Mouse (Mus musculus) cerebellum, postnatal 36 days (tissue): ENCODE measurements around the gene Ralgds.

Source experiments
- DNase-seq, 2 experiments: peaks; one replicate each; pipeline ENCODE4 v3.0.0; 2021 to 2022; ENCODE audit warnings: mixed read lengths in 2 of 2

Ralgds gene

DNA sequence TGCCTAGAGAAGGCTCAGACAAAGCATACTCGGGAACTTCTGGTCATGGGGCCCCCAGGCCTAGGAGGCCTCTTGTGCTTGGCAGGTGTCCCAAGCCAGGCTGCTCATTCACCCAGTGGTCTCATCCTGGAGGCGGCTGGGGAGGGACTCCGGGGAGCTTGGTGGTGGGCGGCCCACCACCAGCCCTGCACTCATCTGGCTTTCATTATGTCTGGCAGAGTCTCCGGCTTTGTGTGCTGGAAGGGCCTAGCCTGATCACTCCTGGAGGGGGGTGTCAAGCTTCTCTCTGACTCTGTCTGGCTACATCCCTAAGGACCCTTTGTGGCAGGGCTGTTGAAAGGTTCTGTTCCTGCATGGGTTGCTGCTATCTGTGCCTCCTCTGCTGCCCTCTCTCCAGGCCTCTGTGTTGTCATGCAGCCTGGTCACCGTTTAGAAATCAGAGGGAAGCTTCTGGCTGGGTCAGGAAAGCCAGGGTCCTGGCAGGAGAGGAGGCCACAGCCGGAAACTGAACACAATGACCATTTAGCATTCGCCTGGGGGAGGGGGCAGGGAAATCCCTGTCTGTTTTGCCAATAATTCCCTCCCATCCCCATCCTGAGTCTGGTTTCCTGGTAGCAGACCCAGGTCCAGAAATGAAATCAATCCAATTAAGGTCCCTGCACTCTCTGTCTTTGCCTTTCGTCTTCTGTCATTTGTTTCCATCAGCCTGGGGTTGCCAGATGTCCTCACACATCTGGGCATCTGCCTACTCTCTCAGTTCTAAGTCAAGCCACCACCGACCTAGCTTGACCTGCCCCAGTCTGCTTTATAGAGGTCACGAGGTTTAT is 21.7 kb downstream of the Ralgds start:
- DNase-seq = no peak

DNA sequence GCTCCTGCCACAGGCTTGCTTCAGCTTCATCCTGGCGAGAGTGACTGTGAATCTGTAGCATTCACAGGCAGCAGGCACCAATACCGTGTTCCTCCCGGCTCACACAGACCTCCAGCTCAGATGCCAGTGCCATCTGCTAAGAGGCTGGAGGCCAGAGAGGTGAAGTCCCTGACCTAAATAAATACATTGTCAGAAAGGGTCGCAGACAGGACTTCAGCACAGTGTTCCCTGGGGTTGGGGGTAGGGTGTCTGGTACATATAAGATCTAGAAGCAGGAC is 22.3 kb downstream of the Ralgds start:
- DNase-seq = peak; percentile 78 to 79

DNA sequence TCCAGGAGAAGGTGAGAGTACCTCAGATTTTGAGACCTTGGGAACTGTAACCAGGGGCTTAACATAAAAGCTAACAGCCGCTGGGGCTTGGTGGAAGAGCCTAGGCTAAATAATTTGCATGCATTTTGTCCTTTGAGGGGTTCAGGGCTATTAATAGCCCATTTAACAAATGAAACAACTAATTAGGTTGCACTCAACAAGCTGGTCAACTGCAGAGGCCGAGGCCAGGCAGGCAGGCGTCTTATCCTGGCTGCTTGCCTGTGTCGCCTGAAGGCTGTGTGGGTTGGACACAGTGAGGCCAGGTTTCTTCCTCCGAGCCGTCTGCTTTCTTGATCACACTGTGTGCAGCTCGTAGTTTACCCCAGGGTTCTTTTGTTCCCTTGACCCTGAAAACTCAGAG is 22.7 kb downstream of the Ralgds start:
- DNase-seq = peak; percentile 83

DNA sequence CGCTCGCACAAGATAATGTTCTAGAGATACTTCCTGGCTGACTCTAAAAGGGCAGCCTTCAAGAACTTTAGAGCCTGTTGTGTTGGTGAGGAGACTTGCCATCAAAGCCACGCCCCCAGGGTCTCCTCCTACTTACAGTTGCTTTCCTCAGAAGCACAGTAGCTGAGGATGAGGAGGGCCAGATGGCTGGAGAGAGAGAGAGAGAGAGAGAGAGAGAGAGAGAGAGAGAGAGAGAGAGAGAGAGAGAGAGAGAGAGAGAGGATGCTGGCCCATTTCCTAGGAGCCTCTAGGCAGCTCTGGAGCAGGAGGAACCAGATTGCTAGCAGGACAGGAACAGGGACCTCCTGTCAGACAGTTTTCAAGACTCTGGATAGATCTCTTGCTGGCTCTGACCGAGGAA is 23.2 kb downstream of the Ralgds start:
- DNase-seq = peak in 1 of 2 experiments; percentile 37

DNA sequence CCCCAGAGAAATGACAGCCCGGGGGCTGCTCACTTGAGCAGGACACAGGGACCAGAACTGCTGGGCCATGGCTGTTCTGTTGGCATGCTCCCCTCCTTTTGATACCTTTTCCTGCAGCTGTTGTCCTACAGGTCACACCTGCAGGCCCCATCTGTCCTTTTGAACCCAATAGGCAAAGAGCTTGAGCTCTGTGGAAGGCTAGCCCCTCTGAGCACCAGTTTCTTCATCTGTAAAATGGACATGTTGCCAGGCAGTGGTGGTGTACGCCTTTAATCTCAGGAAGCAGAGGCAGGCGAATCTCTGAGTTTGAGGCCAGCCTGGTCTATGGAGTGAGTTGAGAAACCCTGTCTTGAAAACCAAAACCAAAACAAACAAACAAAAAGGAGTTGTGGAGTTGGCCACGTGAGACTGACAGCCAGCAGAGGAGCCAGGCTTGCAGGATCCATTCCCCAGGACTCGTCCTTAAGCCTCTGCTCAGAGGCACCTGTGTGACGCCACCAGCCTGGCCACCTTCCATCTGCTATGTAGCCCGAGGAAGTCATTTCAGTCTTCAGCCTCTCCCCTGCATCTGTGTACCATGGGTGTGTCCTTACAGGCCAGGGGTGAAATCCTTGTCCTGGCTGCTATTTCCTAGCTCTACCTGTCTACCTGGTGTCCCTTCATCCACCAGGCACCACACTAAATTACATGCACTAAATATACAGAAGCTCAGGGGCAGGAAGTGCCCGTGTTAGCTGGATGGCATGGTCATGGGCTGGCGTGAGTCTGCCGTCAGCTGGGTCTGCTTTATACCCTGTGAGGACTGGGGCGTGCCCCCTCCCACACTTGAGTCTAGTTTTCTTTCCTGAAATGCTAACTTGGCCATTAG is 24.1 kb downstream of the Ralgds start:
- peak in 1 of 2 experiments; percentile 46 for DNase-seq

DNA sequence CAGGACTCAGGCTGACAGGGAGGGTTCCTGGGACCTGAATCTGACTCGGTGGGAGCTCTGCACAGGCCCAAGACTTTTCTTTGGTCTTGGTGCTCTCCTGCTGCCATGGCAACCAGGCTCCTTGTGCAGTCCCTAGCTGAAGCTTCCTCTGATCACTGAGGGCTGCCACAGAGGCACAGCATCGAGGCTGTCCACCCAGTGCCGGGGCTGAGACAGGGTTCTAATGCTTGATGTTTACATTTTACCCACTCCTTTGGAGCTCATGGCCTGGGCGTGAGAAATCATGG is 24.7 kb downstream of the Ralgds start:
- DNase-seq = no peak

DNA sequence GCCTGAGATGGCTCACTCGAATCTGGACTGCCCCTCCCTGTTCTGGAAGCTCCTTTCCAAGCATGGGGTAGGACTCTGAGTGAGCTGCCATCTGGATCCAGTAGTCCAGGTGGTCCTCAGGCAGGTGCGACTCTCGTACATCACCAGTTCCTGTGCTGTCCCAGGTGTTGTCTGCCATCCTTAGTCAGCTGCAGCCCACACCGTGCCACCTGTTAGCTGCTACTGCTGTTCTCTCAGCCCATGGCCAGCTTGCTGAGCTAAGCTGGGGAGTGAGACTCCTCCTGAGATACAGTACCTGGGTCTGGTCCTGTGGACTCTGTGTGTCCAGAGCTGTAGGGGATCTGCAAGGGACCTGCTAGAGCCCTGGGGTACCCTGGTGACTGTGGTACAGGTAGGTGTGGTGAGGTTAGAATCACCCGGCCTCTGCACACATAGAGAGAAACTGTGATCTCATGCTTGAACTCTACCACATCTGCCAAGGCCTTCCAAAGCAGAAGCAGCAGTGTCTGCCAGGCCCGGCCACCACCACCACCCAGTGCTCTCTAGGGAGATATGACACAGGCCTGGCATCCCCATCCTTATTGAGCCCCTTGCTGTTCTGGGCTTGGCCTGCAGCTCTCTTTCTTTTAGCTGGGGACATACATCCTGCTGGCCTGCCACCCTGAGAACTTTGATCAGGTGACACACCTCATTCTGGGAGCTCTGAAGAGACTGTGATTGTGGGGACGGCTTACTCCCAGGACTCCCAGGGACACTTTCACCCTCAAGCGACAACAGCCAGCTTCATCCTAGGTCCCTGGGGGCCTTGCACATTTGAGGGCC is 25.3 kb downstream of the Ralgds start:
- DNase-seq = no peak

DNA sequence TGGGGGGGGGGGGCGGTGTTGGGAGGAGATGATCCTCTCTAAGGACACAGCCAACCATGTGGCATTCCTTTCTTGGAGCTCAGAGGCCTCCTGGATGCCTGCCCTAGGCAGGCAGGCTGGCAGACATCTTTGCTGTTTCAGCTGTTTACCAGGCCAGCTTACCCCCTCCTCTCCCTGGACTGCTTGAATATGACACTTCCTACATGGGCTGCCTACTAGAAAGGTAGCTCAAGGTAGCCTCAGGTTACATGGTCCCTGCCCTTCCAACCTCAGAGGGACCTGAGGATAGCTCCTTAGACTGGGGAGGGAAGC is 25.8 kb downstream of the Ralgds start:
- peak in 1 of 2 experiments; percentile 37 for DNase-seq

DNA sequence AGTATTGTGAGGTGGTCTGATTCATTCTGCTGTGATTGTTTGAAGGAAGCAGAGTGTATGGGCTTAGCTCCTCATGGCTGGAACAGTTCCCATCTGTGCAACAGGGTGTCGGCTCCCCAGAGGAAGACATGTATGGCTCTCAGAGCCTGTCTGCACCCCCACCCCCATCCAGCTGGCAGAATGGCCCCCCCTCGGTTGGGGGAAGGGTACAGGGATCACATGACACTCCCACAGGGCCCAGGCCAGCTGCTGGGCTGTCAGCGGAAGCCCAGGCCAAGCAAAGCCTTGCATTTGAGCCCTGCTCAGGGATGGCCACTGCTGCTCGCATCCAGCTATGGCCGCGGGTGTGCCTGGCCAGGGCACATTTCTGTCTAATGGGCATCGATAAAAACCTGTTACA is 26.3 kb downstream of the Ralgds start:
- peak in 1 of 2 experiments; percentile 40 for DNase-seq

DNA sequence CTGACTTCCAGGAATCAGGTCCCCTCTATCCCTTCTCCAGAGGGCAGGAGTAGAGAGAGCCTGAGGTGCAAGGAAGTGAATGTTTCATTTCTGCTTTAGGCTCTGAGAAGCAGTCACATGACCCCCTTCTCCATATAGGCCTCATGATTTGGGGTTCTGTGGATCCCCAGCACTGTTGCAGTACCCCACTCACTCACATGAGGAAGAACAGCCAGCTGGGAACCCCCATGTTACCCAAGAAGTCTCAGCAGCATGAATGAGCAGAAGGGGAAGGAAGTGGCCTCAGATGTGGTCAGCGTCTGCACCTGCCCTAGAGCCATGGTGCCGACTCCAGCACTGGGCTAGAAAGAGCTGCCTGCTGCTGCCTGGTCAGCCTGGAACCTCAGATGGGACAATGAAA is 27.0 kb downstream of the Ralgds start:
- no peak for DNase-seq

DNA sequence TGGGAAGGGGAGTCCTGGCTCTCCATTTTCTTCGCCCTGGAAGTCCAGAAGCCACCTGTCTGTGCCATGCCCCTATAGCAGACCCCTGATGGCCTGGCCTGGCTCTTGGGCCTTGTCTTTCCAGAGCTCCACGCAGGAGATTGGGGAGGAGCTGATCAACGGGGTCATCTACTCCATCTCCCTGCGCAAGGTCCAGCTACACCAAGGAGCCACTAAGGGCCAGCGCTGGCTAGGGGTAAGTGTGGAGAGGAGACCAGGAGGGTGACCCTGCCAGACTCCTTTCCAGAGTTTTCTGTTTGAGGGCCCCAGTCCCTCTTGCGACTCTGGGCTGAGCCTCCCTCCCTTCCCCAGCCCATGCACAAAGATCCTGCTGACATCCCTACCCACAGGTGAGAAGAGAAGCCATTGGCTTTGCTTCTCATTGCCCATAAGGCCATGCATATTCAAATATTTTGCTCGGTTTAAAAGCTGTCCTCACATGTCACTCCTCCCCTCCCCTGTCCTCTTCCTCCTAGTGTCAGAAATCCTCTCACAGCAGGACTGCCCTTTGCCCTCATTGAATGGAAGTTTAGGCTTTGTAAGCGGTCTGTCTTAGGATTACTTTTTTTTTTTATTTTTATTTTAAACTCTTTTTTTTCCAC is 27.8 kb downstream of the Ralgds start:
- no peak for DNase-seq

DNA sequence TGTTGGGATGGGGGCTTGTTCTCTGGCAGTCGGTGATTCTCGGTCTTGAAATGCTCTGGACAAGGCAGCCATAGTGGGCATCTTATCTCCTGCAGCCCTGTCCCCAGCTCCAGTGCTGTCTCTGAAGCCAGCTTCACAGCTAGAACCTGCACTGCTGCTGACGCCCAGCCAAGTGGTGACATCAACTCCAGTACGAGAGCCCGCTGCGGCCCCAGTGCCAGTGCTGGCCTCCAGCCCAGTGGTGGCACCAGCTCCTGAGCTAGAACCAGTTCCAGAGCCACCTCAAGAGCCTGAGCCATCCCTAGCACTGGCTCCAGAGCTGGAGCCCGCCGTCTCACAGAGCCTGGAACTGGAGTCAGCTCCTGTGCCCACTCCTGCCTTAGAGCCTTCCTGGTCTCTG is 31.0 kb downstream of the Ralgds start:
- DNase-seq = peak; percentile 96

DNA sequence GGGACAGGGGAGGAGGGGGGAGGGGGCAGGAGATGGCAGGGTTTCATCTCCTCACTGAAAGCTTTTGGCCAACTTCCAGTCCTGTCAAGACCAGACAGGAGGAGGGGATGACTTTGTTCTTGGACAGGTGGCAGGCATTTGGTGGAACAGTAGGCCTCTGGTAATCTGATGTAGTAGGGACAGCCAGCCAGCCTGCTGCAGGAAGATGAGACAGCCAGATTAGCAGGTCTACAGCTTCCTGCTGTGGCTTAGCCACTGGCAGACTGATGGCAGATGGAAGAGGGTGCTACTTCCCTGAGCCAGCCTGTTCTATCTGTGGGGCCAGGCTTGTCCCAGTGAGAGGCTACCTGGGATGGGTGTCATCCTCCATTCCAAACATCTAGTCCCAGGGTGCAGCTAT is 33.1 kb downstream of the Ralgds start:
- peak; percentile 64 to 71 for DNase-seq

DNA sequence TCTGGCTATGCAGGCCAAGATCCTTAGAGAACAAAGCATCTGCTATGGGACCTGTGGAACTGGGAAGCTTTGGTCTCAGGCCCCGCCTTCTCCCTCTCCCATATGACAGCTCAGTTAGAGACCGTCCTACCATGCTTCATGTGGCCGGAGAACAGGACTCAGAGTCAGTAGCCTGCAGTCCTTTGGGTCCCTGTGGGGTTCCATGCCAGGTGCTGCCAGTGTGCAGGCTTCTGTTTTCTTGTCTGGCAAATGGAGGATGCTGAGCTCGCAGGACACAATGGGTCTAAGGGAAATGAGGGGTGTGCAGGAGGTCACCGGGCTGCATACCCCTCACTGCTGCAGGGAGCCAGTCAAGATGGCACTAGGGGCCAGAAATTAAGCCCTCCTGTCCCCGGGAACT is 33.6 kb downstream of the Ralgds start:
- DNase-seq = no peak

DNA sequence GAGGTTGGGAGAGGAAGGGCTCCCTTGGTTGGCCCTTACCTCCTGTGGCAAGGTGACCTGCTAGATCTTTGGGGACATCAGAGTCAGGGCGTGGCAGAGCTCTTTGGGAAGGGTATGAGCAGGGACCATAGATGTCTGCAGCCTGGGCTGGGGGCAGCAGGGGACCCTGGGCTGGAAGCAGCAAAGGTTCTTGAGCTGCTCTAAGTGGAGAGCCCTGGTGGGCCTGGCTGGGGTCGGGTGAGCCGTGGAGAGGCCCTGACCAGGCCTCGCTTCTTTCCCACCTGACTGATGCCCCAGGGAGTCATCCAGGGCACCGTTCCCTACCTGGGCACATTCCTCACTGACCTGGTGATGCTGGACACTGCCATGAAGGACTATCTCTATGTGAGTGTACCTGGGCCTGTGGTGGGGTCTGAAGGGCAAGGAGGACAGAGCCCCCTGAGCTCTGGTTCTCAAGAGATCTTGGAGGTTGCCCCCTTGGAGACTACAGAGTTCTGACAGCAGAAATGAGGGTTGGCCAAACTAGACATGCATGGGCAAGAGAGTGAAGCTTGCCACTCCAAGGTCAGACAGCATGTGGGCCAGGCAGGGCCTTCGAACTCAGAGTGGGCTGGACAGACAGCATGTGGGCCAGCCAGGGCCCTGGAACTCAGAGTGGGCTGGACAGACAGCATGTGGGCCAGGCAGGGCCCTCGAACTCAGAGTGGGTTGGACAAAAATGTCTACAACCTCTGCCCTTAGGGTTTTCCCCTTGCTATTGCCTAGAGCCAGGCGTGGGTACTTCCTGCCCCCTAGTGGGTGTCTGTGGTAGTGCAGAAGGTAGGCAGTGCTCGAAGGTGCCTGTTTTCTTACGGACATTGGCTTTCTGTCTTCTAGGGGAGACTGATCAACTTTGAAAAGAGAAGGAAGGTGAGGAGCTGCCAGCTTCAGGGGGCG is 34.6 kb downstream of the Ralgds start:
- peak; percentile 87 to 92 for DNase-seq

DNA sequence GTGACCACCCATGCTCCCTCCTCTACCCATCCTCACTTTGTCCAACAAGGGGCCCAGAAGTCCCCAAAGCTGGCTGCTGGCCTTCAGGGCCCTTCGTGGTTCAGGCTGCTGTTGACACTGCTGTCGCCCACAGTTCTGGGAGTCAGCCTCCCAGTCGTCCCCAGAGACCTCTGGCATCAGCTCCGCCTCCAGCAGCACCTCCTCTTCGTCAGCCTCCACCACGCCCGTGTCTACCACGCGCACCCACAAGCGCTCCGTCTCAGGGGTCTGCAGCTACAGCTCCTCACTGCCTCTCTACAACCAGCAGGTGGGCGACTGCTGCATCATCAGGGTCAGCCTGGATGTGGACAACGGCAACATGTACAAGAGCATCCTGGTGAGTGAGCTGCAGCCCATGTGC is 36.2 kb downstream of the Ralgds start:
- no peak for DNase-seq

DNA sequence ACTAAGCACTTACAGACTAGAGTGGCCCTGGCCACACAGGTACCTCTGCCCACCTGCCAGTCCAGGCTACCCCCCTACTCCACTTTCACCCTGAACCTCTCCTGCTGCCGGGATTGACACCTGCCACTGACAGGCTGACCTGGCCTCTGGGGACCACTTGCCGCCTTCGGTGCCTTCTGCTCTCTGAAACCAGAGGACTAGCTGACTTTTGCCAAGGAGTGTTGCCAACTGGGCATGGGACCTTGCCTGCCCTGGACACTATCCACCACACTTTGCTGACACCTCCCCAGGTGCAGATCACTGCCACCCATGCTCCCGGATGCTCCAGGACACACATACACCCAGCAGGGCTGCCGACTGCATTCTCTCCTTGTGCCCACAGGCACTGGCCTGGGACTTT is 39.4 kb downstream of the Ralgds start:
- DNase-seq = no peak

DNA sequence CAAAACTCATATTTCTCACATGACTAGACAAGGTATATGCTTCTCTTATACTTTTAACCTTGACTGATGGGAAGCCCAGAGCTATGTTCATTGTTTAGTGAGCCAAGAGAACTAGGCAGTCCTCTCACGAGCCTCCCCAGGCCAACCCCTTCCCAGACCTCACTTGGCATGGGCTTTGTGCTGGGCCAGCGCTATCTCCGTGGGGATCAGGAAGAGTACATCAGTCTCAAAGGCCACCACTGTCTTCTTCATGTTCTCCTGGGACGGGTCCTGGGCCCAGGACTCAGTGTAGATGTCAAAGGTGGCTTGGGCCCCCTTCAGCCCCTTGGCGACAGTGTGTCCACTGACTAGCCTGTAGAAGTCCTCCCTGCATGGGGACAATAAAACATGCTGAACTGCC is 44.5 kb downstream of the Ralgds start:
- DNase-seq = no peak

DNA sequence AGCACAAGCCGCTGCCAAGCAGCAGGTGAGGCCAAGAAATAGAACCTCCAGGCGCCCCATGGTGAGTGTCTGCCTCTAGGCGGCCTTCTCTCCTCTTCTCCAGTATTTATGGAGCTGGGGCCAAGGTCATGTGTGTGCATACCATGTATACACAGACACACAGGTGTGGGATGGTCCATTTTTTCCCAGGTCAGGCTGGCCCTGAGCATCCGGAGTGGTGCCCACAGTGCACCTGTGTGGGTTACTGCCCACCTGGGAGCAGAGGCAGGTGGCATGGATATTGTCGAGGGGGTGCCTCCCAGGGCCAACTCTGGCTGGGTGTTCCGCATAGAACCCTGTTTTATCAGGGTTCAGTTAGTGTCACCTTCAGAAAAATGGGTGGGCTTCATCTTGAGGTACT is 50.4 kb downstream of the Ralgds start, which contains the start of gene Cel:
Cel (minus strand) TSS at position 101 of the 400 bp plus-strand sequence.
- no peak for DNase-seq

DNA sequence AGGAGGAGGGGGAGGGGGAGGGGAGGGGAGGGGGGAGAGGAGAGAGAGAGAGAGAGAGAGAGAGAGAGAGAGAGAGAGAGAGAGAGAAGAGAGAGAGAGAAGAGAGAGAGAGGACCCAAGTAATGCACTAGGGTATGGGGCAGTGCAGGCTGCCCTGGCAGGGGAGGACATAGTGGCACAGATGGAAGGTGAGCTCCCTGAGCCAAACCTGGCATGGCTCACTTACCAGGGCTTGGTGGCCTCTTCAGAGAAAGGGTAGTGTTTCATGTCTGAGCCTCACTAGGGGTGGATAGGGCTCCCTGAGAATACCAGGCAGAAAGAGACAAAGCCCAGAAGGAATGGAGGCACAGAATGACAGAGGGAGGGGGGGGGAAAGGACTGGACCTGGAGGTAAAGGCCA is 50.9 kb downstream of the Ralgds start:
- DNase-seq = no peak

DNA sequence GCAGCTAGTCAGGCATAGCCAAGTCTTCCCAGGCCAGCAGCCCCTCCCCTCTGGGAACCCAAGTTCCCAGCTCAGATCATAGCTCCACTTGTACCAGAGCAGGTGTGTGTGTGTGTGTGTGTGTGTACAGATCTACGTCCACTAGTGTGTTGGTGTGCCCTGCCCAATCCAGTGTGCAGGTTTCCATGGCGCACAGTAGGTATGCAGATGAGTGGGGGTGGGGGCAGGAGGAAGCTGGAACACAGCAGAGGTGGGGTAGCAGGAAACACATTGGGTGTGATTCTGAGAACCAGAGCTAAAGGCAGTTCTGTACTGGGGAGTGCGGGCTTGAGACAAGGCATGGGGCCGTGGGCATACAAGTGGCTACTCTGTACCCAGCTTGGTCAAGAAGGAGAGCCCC is 51.5 kb downstream of the Ralgds start:
- no peak for DNase-seq

DNA sequence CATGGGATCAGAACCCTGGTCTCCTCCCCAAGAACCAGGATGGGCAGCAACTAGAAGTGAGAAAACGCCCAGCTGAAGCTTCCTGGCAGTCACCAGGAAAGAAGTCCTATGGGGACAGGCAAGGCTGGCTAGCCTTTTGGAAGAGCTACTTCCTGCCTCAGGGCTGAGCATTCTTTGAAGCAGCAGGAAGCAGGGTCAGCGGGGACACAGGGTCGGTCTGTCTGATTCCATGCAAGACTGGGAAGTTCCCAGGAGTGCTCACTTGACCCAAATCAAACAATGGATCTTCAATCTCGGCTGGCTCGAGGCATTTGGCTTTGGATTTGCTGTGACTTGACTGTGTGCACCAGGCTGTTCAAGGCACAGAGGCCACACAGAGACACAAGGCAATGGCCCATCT is 53.6 kb downstream of the Ralgds start:
- DNase-seq = no peak
